Mouse (Mus musculus): ENCODE results near the gene Afap1l2. TPM values are rescaled to one million over a fixed set of nuclear protein-coding genes. Genes with fewer than 3 reads are reported as not detected.
A peak's percentile ranks its signal among the peaks of the same experiment; 100 is the strongest.

Gene Afap1l2
- total and polyA plus RNA-seq, 2 experiments from 2014 or later, result 2.3 to 2.7 TPM

- DNase-seq (ENCODE audit: low spot score), result no peak
- no peak overlapping the region for H3K4me3 ChIP-seq (ENCODE audit: low read depth, low read length)
- H3K36me3 ChIP-seq (replicated peaks; ENCODE audit: control insufficient read depth, insufficient read depth, low read length), result peaks cover 90% of the 10 kb centered on the region
- TF ChIP-seq EP300 (IDR thresholded peaks at IDR 0.05; ENCODE audit: low read depth) (no peak), CTCF (IDR thresholded peaks at IDR 0.05; ENCODE audit: low read depth) (no peak)
- H3K27me3 ChIP-seq (ENCODE audit: control insufficient read depth, insufficient read depth, low read length), result no peaks in the 10 kb centered on the region
- H3K4me2 ChIP-seq (ENCODE audit: low read depth, low read length), result no peak overlapping the region
- H3K4me1 ChIP-seq (ENCODE audit: control insufficient read depth, insufficient read depth), result no peaks in the 10 kb centered on the region
- no peaks in the 10 kb centered on the region for H3K9me3 ChIP-seq (replicated peaks; ENCODE audit: control insufficient read depth, low read length)
- no peak overlapping the region for H3K27ac ChIP-seq (ENCODE audit: low read depth)
- no peak for ATAC-seq (ENCODE audit: insufficient read depth, low read depth)
- 89% methylated on average over 16 of the region's 16 CpGs for WGBS
- no peak overlapping the region for H3K9ac ChIP-seq (replicated peaks; ENCODE audit: low read depth, low read length)
Observed at GRCm38 (mm10) chr19:57049592-57050090, 41.6 kb upstream of the Afap1l2 start.

- H3K36me3 ChIP-seq (replicated peaks; ENCODE audit: control insufficient read depth, insufficient read depth, low read length), result peaks cover 92% of the 10 kb centered on the region
- no peak overlapping the region for H3K4me3 ChIP-seq (ENCODE audit: low read depth, low read length)
- TF ChIP-seq EP300 (IDR thresholded peaks at IDR 0.05; ENCODE audit: low read depth) (no peak), CTCF (IDR thresholded peaks at IDR 0.05; ENCODE audit: low read depth) (no peak)
- no peak overlapping the region for H3K27ac ChIP-seq (ENCODE audit: low read depth)
- H3K9ac ChIP-seq (replicated peaks; ENCODE audit: low read depth, low read length), result no peak overlapping the region
- H3K9me3 ChIP-seq (replicated peaks; ENCODE audit: control insufficient read depth, low read length), result no peaks in the 10 kb centered on the region
- no peak for ATAC-seq (ENCODE audit: insufficient read depth, low read depth)
- no peak for DNase-seq (ENCODE audit: low spot score)
- 78% methylated on average over 9 of the region's 9 CpGs for WGBS
- no peak overlapping the region for H3K4me2 ChIP-seq (ENCODE audit: low read depth, low read length)
- H3K4me1 ChIP-seq (ENCODE audit: control insufficient read depth, insufficient read depth), result no peaks in the 10 kb centered on the region
- no peaks in the 10 kb centered on the region for H3K27me3 ChIP-seq (ENCODE audit: control insufficient read depth, insufficient read depth, low read length)
Observed at GRCm38 (mm10) chr19:57047671-57048320, 39.8 kb upstream of the Afap1l2 start.

- Histone ChIP-seq H3K27me3 (ENCODE audit: control insufficient read depth, insufficient read depth, low read length) (no peaks in the 10 kb centered on the region), H3K27ac (ENCODE audit: low read depth) (no peak overlapping the region), H3K9ac (replicated peaks; ENCODE audit: low read depth, low read length) (no peak overlapping the region), H3K9me3 (replicated peaks; ENCODE audit: control insufficient read depth, low read length) (no peaks in the 10 kb centered on the region), H3K36me3 (replicated peaks; ENCODE audit: control insufficient read depth, insufficient read depth, low read length) (peaks cover 99% of the 10 kb centered on the region), H3K4me1 (ENCODE audit: control insufficient read depth, insufficient read depth) (no peaks in the 10 kb centered on the region), H3K4me2 (ENCODE audit: low read depth, low read length) (no peak overlapping the region), H3K4me3 (ENCODE audit: low read depth, low read length) (no peak overlapping the region)
- DNase-seq (ENCODE audit: low spot score) (no peak), ATAC-seq (ENCODE audit: insufficient read depth, low read depth) (peak; percentile 22; the same call in 1 of the 2 replicates)
- TF ChIP-seq EP300 (IDR thresholded peaks at IDR 0.05; ENCODE audit: low read depth) (no peak), CTCF (IDR thresholded peaks at IDR 0.05; ENCODE audit: low read depth) (peak; percentile 65)
- WGBS, result 69% methylated on average over 6 of the region's 6 CpGs
Observed at GRCm38 (mm10) chr19:57039258-57039657, 31.2 kb upstream of the Afap1l2 start.

- no peak overlapping the region for H3K27ac ChIP-seq (ENCODE audit: low read depth)
- H3K4me3 ChIP-seq (ENCODE audit: low read depth, low read length), result no peak overlapping the region
- DNase-seq (ENCODE audit: low spot score) (no peak), ATAC-seq (ENCODE audit: insufficient read depth, low read depth) (no peak)
- no peaks in the 10 kb centered on the region for H3K27me3 ChIP-seq (ENCODE audit: control insufficient read depth, insufficient read depth, low read length)
- H3K36me3 ChIP-seq (replicated peaks; ENCODE audit: control insufficient read depth, insufficient read depth, low read length), result peaks cover 88% of the 10 kb centered on the region
- no peak overlapping the region for H3K9ac ChIP-seq (replicated peaks; ENCODE audit: low read depth, low read length)
- TF ChIP-seq CTCF (IDR thresholded peaks at IDR 0.05; ENCODE audit: low read depth) (no peak), EP300 (IDR thresholded peaks at IDR 0.05; ENCODE audit: low read depth) (no peak)
- WGBS, result 89% methylated on average over 15 of the region's 15 CpGs
- no peaks in the 10 kb centered on the region for H3K9me3 ChIP-seq (replicated peaks; ENCODE audit: control insufficient read depth, low read length)
- H3K4me1 ChIP-seq (ENCODE audit: control insufficient read depth, insufficient read depth), result no peaks in the 10 kb centered on the region
- no peak overlapping the region for H3K4me2 ChIP-seq (ENCODE audit: low read depth, low read length)
Observed at GRCm38 (mm10) chr19:57036860-57037259, 28.8 kb upstream of the Afap1l2 start.

- Histone ChIP-seq H3K9me3 (replicated peaks; ENCODE audit: control insufficient read depth, low read length) (0 out of 2 replicates have a peak, but pooled peaks cover 3% of the 10 kb centered on the region), H3K36me3 (replicated peaks; ENCODE audit: control insufficient read depth, insufficient read depth, low read length) (peaks cover 35% of the 10 kb centered on the region), H3K4me3 (ENCODE audit: low read depth, low read length) (no peak overlapping the region), H3K27ac (ENCODE audit: low read depth) (no peak overlapping the region), H3K9ac (replicated peaks; ENCODE audit: low read depth, low read length) (no peak overlapping the region), H3K4me1 (ENCODE audit: control insufficient read depth, insufficient read depth) (peaks cover 3% of the 10 kb centered on the region; the same call in 1 of the 2 replicates), H3K4me2 (ENCODE audit: low read depth, low read length) (no peak overlapping the region), H3K27me3 (ENCODE audit: control insufficient read depth, insufficient read depth, low read length) (no peaks in the 10 kb centered on the region)
- ATAC-seq (ENCODE audit: insufficient read depth, low read depth) (peak; percentile 49; the same call in 1 of the 2 replicates), DNase-seq (ENCODE audit: low spot score) (peak; percentile 45)
- 66% methylated on average over 4 of the region's 4 CpGs for WGBS
- TF ChIP-seq EP300 (IDR thresholded peaks at IDR 0.05; ENCODE audit: low read depth), result no peak
- peak; percentile 77 for TF ChIP-seq CTCF (IDR thresholded peaks at IDR 0.05; ENCODE audit: low read depth)
Observed at GRCm38 (mm10) chr19:57031582-57031981, 23.6 kb upstream of the Afap1l2 start.

Data from heart, postnatal 0 days (tissue).